Mouse (Mus musculus) brain, embryonic 14.5 days (tissue): ENCODE data around the gene Slc44a2.

ENCODE experiments used
- CTCF ChIP-seq: fragments of 200-500 bp; IDR thresholded peaks from 2 replicates; pipeline ENCODE4 v1.5.1; 2012; ENCODE audit warnings: inconsistent platforms, mild to moderate bottlenecking, moderate library complexity, borderline replicate concordance; ENCODE audit not compliant: insufficient read depth, insufficient read length; ENCODE audit errors: extremely low read depth
- POLR2A ChIP-seq: fragments of 200-500 bp; IDR thresholded peaks from 2 replicates; pipeline ENCODE4 v1.6.1; 2012; ENCODE audit warnings: mild to moderate bottlenecking, inconsistent platforms, borderline replicate concordance; ENCODE audit not compliant: poor library complexity, insufficient read depth, insufficient read length, severe bottlenecking; ENCODE audit errors: extremely low read depth

DNA sequence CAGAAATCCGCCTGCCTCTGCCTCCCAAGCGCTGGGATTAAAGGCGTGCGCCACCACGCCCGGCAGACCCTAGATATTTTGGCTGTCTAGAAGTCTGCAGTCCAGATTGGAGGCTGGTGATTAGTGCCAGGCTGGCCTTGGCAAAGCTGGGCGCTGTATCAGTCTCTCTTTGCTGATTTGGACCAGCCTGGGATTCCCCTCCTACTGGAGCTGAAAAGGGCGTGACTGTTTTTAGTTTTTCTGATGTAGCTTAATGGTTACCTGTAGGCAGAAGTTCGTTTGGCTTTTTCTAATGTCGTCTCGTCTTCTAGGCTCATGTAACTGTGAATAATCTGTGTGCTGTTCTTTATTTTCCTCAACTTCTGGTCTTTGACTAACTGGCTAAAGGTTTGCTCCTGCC, 48.6 kb downstream of the Slc44a2 start:
- TF ChIP-seq CTCF (no peak), POLR2A (no peak)
